Mouse (Mus musculus): ENCODE results near the gene Ganc. TPM values are rescaled to one million over a fixed set of nuclear protein-coding genes. Genes with fewer than 3 reads are reported as not detected.

Gene Ganc
- polyA plus RNA-seq (2012; rRNA removed), result 26.9 and 28.3 TPM in 2 replicates

DNA sequence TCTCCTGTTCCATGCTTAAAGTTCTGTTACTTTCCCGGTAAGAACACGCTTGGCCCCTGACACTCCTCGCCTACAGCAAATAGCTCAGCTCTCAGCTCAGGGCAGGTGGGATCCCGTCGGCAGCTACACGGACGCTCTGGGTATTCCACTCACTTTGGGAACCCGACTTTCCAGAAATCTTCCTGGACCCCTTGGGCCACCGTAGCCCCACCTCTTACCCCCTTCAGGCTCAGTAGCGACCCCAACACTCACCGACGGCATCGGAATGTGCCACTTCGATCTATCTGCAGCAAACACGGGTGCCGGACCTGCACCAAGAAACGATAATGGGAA is at the start of gene Ganc:
Ganc (plus strand) TSS at position 244 of the 333 bp plus-strand sequence.
- Histone ChIP-seq H3K27me3 (replicated peaks; ENCODE audit: control insufficient read depth, insufficient read depth, low read length) (no peaks in the 10 kb centered on the region), H3K4me1 (ENCODE audit: control insufficient read depth, insufficient read depth, low read length) (peaks cover 10% of the 10 kb centered on the region), H3K36me3 (ENCODE audit: control insufficient read depth, insufficient read depth, low read length) (peaks cover 2% of the 10 kb centered on the region; the same call in 1 of the 2 replicates), H3K27ac (ENCODE audit: insufficient read depth, low read depth, low read length) (peak within 1 kb of the TSS; percentile 98), H3K4me3 (ENCODE audit: insufficient read depth, low read depth, low read length) (peak within 1 kb of the TSS; percentile 84)
- no peak for DNase-seq
- TF ChIP-seq CTCF (conservative IDR thresholded peaks at IDR 0.05; ENCODE audit: insufficient read depth, insufficient read length, low read depth, low read length) (no peak), POLR2A (IDR thresholded peaks at IDR 0.05; ENCODE audit: low read depth, low read length) (no peak)
- under 1% methylated on average over 17 of the region's 17 CpGs for WGBS

DNA sequence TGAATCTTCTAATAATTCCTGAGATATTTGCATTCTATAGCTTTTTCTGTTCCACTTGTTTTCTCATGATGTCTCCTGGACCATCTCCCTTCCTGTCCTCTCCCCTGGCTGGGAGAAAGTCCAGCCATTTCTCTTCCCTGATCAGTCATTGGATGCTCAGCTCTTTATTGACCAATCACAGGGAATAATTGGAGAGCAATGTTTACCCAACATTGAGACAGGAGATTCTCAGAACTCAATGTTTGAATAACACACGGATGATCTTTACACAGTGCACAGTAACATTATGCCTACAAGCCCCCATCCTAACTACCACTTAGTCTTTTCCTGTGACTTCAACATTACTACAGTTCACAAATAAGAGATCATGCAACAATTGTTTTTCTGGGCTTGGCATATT is 43.3 kb upstream of the Ganc start:
- TF ChIP-seq CTCF (conservative IDR thresholded peaks at IDR 0.05; ENCODE audit: insufficient read depth, insufficient read length, low read depth, low read length) (no peak), POLR2A (IDR thresholded peaks at IDR 0.05; ENCODE audit: low read depth, low read length) (no peak)
- Histone ChIP-seq H3K36me3 (ENCODE audit: control insufficient read depth, insufficient read depth, low read length) (peaks cover 9% of the 10 kb centered on the region), H3K27me3 (replicated peaks; ENCODE audit: control insufficient read depth, insufficient read depth, low read length) (no peaks in the 10 kb centered on the region), H3K4me1 (ENCODE audit: control insufficient read depth, insufficient read depth, low read length) (no peaks in the 10 kb centered on the region), H3K4me3 (ENCODE audit: insufficient read depth, low read depth, low read length) (no peak overlapping the region), H3K27ac (ENCODE audit: insufficient read depth, low read depth, low read length) (no peak overlapping the region)
- WGBS, result 76% methylated on average over 1 of the region's 1 CpGs
- DNase-seq, result no peak

DNA sequence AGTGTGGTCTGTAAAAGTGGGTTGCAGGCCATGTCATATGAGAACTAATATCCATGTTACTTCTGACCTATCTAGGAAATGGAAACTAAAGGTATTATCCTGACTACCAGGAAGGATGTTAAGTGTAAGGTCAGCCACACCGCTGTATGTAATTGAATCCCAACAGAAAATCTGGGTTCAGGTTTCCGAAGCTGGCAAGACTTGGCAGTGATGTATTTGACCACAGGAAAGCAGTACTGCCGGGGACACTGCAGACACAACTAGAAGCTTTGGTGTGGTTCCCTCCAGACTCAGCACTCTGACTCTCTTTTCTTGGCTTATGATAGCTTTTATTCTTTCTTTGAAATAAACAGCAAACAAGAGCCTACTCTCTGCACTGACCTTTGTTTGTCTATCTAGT is 37.2 kb upstream of the Ganc start:
- Histone ChIP-seq H3K36me3 (ENCODE audit: control insufficient read depth, insufficient read depth, low read length) (peaks cover 16% of the 10 kb centered on the region), H3K27ac (ENCODE audit: insufficient read depth, low read depth, low read length) (no peak overlapping the region)

GRCm38 (mm10) chr2:120367416-120368207 is 36.1 kb upstream of the Ganc start:
- Histone ChIP-seq H3K36me3 (ENCODE audit: control insufficient read depth, insufficient read depth, low read length) (peaks cover 21% of the 10 kb centered on the region), H3K27me3 (replicated peaks; ENCODE audit: control insufficient read depth, insufficient read depth, low read length) (no peaks in the 10 kb centered on the region), H3K27ac (ENCODE audit: insufficient read depth, low read depth, low read length) (no peak overlapping the region), H3K4me3 (ENCODE audit: insufficient read depth, low read depth, low read length) (no peak overlapping the region), H3K4me1 (ENCODE audit: control insufficient read depth, insufficient read depth, low read length) (no peaks in the 10 kb centered on the region)
- WGBS, result 87% methylated on average over 4 of the region's 4 CpGs
- DNase-seq, result no peak
- no peak for TF ChIP-seq POLR2A (IDR thresholded peaks at IDR 0.05; ENCODE audit: low read depth, low read length)
- no peak for TF ChIP-seq CTCF (conservative IDR thresholded peaks at IDR 0.05; ENCODE audit: insufficient read depth, insufficient read length, low read depth, low read length)

More for the DNA sequence above, 37.2 kb upstream of the Ganc start:
- Histone ChIP-seq H3K27me3 (replicated peaks; ENCODE audit: control insufficient read depth, insufficient read depth, low read length) (no peaks in the 10 kb centered on the region), H3K4me3 (ENCODE audit: insufficient read depth, low read depth, low read length) (no peak overlapping the region), H3K4me1 (ENCODE audit: control insufficient read depth, insufficient read depth, low read length) (no peaks in the 10 kb centered on the region)
- no peak for DNase-seq
- TF ChIP-seq CTCF (conservative IDR thresholded peaks at IDR 0.05; ENCODE audit: insufficient read depth, insufficient read length, low read depth, low read length), result no peak
- no peak for TF ChIP-seq POLR2A (IDR thresholded peaks at IDR 0.05; ENCODE audit: low read depth, low read length)
- 42% methylated on average over 3 of the region's 3 CpGs for WGBS

GRCm38 (mm10) chr2:120373858-120374257 is 29.8 kb upstream of the Ganc start:
- DNase-seq, result no peak
- Histone ChIP-seq H3K27ac (ENCODE audit: insufficient read depth, low read depth, low read length) (no peak overlapping the region), H3K4me1 (ENCODE audit: control insufficient read depth, insufficient read depth, low read length) (no peaks in the 10 kb centered on the region), H3K4me3 (ENCODE audit: insufficient read depth, low read depth, low read length) (no peak overlapping the region), H3K27me3 (replicated peaks; ENCODE audit: control insufficient read depth, insufficient read depth, low read length) (no peaks in the 10 kb centered on the region), H3K36me3 (ENCODE audit: control insufficient read depth, insufficient read depth, low read length) (peaks cover 21% of the 10 kb centered on the region)
- 91% methylated on average over 4 of the region's 4 CpGs for WGBS
- TF ChIP-seq POLR2A (IDR thresholded peaks at IDR 0.05; ENCODE audit: low read depth, low read length) (no peak), CTCF (conservative IDR thresholded peaks at IDR 0.05; ENCODE audit: insufficient read depth, insufficient read length, low read depth, low read length) (no peak)

DNA sequence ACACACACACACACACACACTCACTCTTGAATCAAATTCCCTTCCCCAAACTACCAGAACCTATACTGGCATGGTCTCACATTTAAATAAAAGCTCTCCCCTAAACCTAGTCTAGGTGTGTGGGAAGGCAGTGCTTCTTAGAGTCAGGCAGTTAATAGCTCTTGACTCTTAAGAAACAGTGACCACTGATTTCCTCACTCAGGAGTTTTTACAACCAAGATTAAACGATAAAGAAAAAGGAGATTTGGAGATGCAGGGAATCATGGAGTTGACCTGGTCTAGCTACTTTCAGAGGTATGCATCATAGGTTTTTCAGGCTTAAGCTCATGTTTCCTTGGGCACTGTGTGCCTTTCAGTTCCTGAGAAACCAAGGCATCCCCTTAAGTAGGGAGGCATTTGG is 17.4 kb upstream of the Ganc start:
- Histone ChIP-seq H3K27me3 (replicated peaks; ENCODE audit: control insufficient read depth, insufficient read depth, low read length) (no peaks in the 10 kb centered on the region), H3K27ac (ENCODE audit: insufficient read depth, low read depth, low read length) (no peak overlapping the region), H3K4me1 (ENCODE audit: control insufficient read depth, insufficient read depth, low read length) (no peaks in the 10 kb centered on the region), H3K36me3 (ENCODE audit: control insufficient read depth, insufficient read depth, low read length) (peaks cover 19% of the 10 kb centered on the region), H3K4me3 (ENCODE audit: insufficient read depth, low read depth, low read length) (no peak overlapping the region)
- 96% methylated on average over 1 of the region's 1 CpGs for WGBS
- DNase-seq, result no peak
- TF ChIP-seq CTCF (conservative IDR thresholded peaks at IDR 0.05; ENCODE audit: insufficient read depth, insufficient read length, low read depth, low read length) (no peak), POLR2A (IDR thresholded peaks at IDR 0.05; ENCODE audit: low read depth, low read length) (no peak)

DNA sequence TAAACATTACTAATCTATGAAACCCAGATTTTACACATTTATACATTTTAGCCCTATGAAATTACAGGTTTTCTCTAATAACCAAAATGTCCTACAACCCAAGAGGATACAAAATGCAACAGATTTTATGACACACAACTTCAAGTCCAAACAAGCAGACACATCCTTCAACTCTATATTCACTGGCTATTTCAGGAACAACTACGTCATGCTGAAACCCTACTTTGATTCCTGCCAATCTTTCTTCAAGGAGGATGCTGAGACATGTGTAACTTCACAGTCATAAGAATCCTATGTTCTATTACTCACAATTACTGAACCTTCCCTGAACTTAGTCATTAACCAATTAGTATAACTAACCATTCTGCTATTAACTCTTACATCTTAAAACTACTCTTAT is 16.4 kb upstream of the Ganc start:
- Histone ChIP-seq H3K4me1 (ENCODE audit: control insufficient read depth, insufficient read depth, low read length) (no peaks in the 10 kb centered on the region), H3K27ac (ENCODE audit: insufficient read depth, low read depth, low read length) (no peak overlapping the region), H3K36me3 (ENCODE audit: control insufficient read depth, insufficient read depth, low read length) (peaks cover 18% of the 10 kb centered on the region), H3K4me3 (ENCODE audit: insufficient read depth, low read depth, low read length) (no peak overlapping the region), H3K27me3 (replicated peaks; ENCODE audit: control insufficient read depth, insufficient read depth, low read length) (no peaks in the 10 kb centered on the region)
- no peak for TF ChIP-seq CTCF (conservative IDR thresholded peaks at IDR 0.05; ENCODE audit: insufficient read depth, insufficient read length, low read depth, low read length)
- TF ChIP-seq POLR2A (IDR thresholded peaks at IDR 0.05; ENCODE audit: low read depth, low read length), result no peak
- 96% methylated on average over 1 of the region's 1 CpGs for WGBS
- no peak for DNase-seq
